Mouse (Mus musculus) bone marrow macrophage, adult 2 months (primary cell): Measurements from ENCODE around the gene Gm20837.
"Not testable (repeated sequence)": the region's sequence is repeated elsewhere in the genome, so short reads cannot be mapped to it uniquely, and the experiment has no call there.

Experiments used
- CTCF ChIP-seq: IDR thresholded peaks from 2 replicates; pipeline ENCODE4 v1.5.1; 2012; ENCODE audit warnings: low read depth, mild to moderate bottlenecking, low read length, moderate library complexity
- POLR2A ChIP-seq: IDR thresholded peaks from 2 replicates; pipeline ENCODE4 v1.6.1; 2012; ENCODE audit warnings: mild to moderate bottlenecking, low read depth, low read length, borderline replicate concordance

GRCm38 (mm10) chrY:90400948-90401347 is at the start of gene Gm20837:
- not testable (repeated sequence) for TF ChIP-seq POLR2A, CTCF
